In the genomic region with DNA sequence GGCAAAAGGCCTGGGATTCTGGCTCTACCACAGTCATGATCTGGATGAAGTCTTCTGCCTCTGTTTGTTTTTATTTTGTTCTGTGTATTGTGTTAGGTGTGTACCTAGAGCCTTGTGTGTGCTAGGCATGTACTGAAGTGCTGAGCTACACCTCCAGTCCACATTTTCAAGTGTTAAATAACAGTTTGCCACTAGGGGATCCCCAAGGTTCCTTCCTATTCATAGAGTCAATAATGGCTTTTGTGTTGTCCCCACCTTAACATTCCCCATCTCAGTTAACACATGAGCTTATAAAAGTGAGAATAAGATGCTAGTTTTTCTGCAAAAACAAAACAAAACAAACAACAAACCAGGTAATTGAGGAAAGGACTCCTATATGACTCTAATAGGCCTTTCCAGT, we compare ENCODE assay signal across 22 mouse cellular contexts. TPM values are rescaled to one million over a fixed set of nuclear protein-coding genes. Genes with fewer than 3 reads are reported as not detected.
A peak's percentile ranks its signal among the peaks of the same experiment; 100 is the strongest.
DNase-seq lines count a peak whose midpoint lies in the region; ATAC-seq and TF ChIP-seq lines count a peak whose summit lies in the region.
"Had no signal": no experiment of that assay in that cellular context is flagged by ENCODE, and none has a peak within 500 bp of the region (broad histone marks: within the 10 kb centered on the region; RNA-seq: fewer than 3 reads in every experiment).

No protein-coding gene starts in this region.

- no peaks in the 10 kb centered on the region for H3K9me3 ChIP-seq in liver, postnatal 0 days (ENCODE audit: low read length)
- H3K9me3 ChIP-seq: embryonic facial prominence, embryonic 10.5 days; forebrain, embryonic 15.5 days; hindbrain, embryonic 12.5 days; neural tube, embryonic 12.5 days had no signal

- no peak for TF ChIP-seq EP300 in heart, adult 2 months (IDR thresholded peaks at IDR 0.05; ENCODE audit: insufficient read depth, low read depth, low read length)
- no peak for TF ChIP-seq EP300 in liver, postnatal 0 days (IDR thresholded peaks at IDR 0.05; ENCODE audit: low read depth)

- H3K9ac ChIP-seq in heart, adult 2 months (ENCODE audit: low read depth, low read length), result no peak overlapping the region
- no peak overlapping the region for H3K9ac ChIP-seq in liver, postnatal 0 days (replicated peaks)
- H3K9ac ChIP-seq: forebrain, embryonic 15.5 days; hindbrain, embryonic 12.5 days; neural tube, embryonic 12.5 days had no signal

- H3K4me3 ChIP-seq in heart, adult 2 months, result no peak overlapping the region
- no peak overlapping the region for H3K4me3 ChIP-seq in liver, postnatal 0 days (ENCODE audit: low read depth, low read length)
- H3K4me3 ChIP-seq: embryonic facial prominence, embryonic 10.5 days; forebrain, embryonic 15.5 days; hindbrain, embryonic 12.5 days; neural tube, embryonic 12.5 days had no signal

- intact Hi-C loops in heart, adult 2 months (cut with DNase I), result loop anchor here (2.0 to 5.0 kb wide), 4 partner anchors 191 to 559 kb away; a partner anchor contains a TSS
- intact Hi-C loops in heart, postnatal 25 days (cut with DNase I), result loop anchor here (2.0 to 5.0 kb wide), 3 partner anchors 86 to 559 kb away; a partner anchor contains a TSS

- H3K4me2 ChIP-seq in liver, postnatal 0 days (ENCODE audit: low read depth, low read length), result no peak overlapping the region
- H3K4me2 ChIP-seq: forebrain, embryonic 15.5 days; hindbrain, embryonic 12.5 days; midbrain, embryonic 11.5 days; neural tube, embryonic 12.5 days had no signal

- TF ChIP-seq POLR2A in heart, adult 2 months (IDR thresholded peaks at IDR 0.05; ENCODE audit: insufficient read depth, low read depth, low read length), result no peak

- no peak for ATAC-seq in liver, postnatal 0 days
- ATAC-seq: forebrain, embryonic 15.5 days had no signal

- no peak overlapping the region for H3K27ac ChIP-seq in heart, adult 2 months
- H3K27ac ChIP-seq in liver, postnatal 0 days (ENCODE audit: low read depth), result no peak overlapping the region
- H3K27ac ChIP-seq: embryonic facial prominence, embryonic 10.5 days; forebrain, embryonic 15.5 days; hindbrain, embryonic 12.5 days; macrophage; neural tube, embryonic 12.5 days had no signal

- no peaks in the 10 kb centered on the region for H3K27me3 ChIP-seq in heart, adult 2 months (ENCODE audit: control insufficient read depth, insufficient read depth, low read length)
- no peaks in the 10 kb centered on the region for H3K27me3 ChIP-seq in liver, postnatal 0 days (ENCODE audit: insufficient read depth, low read length)
- H3K27me3 ChIP-seq: forebrain, embryonic 15.5 days; hindbrain, embryonic 12.5 days; neural tube, embryonic 12.5 days had no signal

- peak; percentile 31 for TF ChIP-seq CTCF in heart, adult 2 months (IDR thresholded peaks at IDR 0.05)
- peak; percentile 32; the same call in 1 of the 2 replicates for TF ChIP-seq CTCF in liver, postnatal 0 days (IDR thresholded peaks at IDR 0.05; ENCODE audit: low read depth)

- no peak for DNase-seq in heart, adult 2 months
- no peak for DNase-seq in heart, postnatal 25 days (ENCODE audit: low spot score)
- DNase-seq in liver, postnatal 0 days, result no peak
- DNase-seq in liver (no peak), A20 (ENCODE audit: low read depth, low spot score) (peak; percentile 19)
- DNase-seq in brain, adult 2 months (ENCODE audit: low read depth, low spot score), result peak; percentile 23
- DNase-seq in adrenal gland, adult 8-10 months, result no peak
- DNase-seq in thymus, postnatal 10 days (ENCODE audit: low spot score in 2 of 2), result no peak
- DNase-seq: cerebellum, adult 9-10 months; gastrocnemius, postnatal 25 days; heart, postnatal 10 days; left cerebral cortex, postnatal 4 days; thymus, adult 18-20 months had no signal

- no peaks in the 10 kb centered on the region; the same call in 1 of the 2 replicates for H3K4me1 ChIP-seq in heart, adult 2 months (ENCODE audit: control insufficient read depth, insufficient read depth, low read length)
- 0 out of 2 replicates have a peak, but pooled peaks cover 2% of the 10 kb centered on the region for H3K4me1 ChIP-seq in liver, postnatal 0 days (ENCODE audit: insufficient read depth)
- H3K4me1 ChIP-seq: forebrain, embryonic 15.5 days; hindbrain, embryonic 12.5 days; neural tube, embryonic 12.5 days had no signal

- no peaks in the 10 kb centered on the region for H3K36me3 ChIP-seq in heart, adult 2 months (ENCODE audit: control insufficient read depth, insufficient read depth, low read length)
- no peaks in the 10 kb centered on the region for H3K36me3 ChIP-seq in liver, postnatal 0 days (replicated peaks; ENCODE audit: insufficient read depth, low read length)
- H3K36me3 ChIP-seq: embryonic facial prominence, embryonic 10.5 days; forebrain, embryonic 15.5 days; hindbrain, embryonic 12.5 days; neural tube, embryonic 12.5 days had no signal

- no peaks in the 10 kb centered on the region for H3K79me2 ChIP-seq in heart, adult 2 months (replicated peaks; ENCODE audit: control insufficient read depth, insufficient read depth, low read length)

RNA-seq across cellular contexts. Expression of a gene that starts 7.7 kb away (rescaled TPM):
- 10 to 100 TPM; 85.1 to 87.6 TPM for total RNA-seq in heart, adult 2 months (2021)
- polyA plus RNA-seq in heart, adult 2 months (2012; rRNA removed), result 14.1 and 34.8 TPM in 2 replicates
- total RNA-seq in heart, postnatal 25 days (2021), result 10 to 100 TPM; 75.2 to 75.9 TPM
- polyA plus RNA-seq in liver, postnatal 0 days (2015; fragmentation: Nextera tagmentation; extraction: Ambion mirVana), result 47.1 and 50.4 TPM in 2 replicates
- 100 to 1,000 TPM; 109 to 173 (median 167) TPM for total RNA-seq in adrenal gland, adult 8-10 months (2022)

RNA-seq across cellular contexts. Expression of a gene that starts 56.7 kb away (rescaled TPM):
- 10 to 100 TPM; 43.2 to 45.4 TPM for total RNA-seq in heart, adult 2 months (2021)
- 22.2 and 39.4 TPM in 2 replicates for polyA plus RNA-seq in heart, adult 2 months (2012; rRNA removed)
- total RNA-seq in heart, postnatal 25 days (2021), result 10 to 100 TPM; 40.6 to 43.2 TPM
- polyA plus RNA-seq in liver, postnatal 0 days (2015; fragmentation: Nextera tagmentation; extraction: Ambion mirVana), result 0.24 TPM in 1 of 2 replicates, not detected in the other
- under 1 TPM in 3 of 4 experiments, not detected in 1; 0.14 to 0.56 (median 0.28) TPM for total RNA-seq in adrenal gland, adult 8-10 months (2022)
- total RNA-seq: common myeloid progenitor, adult 5-6 weeks; liver, adult 2 months had no signal
- polyA plus RNA-seq: embryonic facial prominence, embryonic 10.5 days; forebrain, embryonic 15.5 days; hindbrain, embryonic 12.5 days; intestine, embryonic 14.5 days; liver, adult 2 months; macrophage; midbrain, embryonic 11.5 days had no signal

Comparison
In these comparisons a context has a peak if more than half of its experiments do, and no peak if none do; other contexts are left out.
1. DNase-seq: peak in A20 (single experiment) and brain, adult 2 months (single experiment); none in heart, adult 2 months (0 of 2), heart, postnatal 25 days (single experiment), liver, postnatal 0 days (single experiment), liver (single experiment), adrenal gland, adult 8-10 months (single experiment) and thymus, postnatal 10 days (0 of 2).
2. RNA of a gene that starts 56.7 kb away (total RNA-seq): 43.2 to 45.4 TPM in heart, adult 2 months and 40.6 to 43.2 TPM in heart, postnatal 25 days; 0.14 to 0.56 TPM in adrenal gland, adult 8-10 months; every median in the first group is over 10 times any median in the second.